Mouse (Mus musculus) hematopoietic stem cell, adult 5-6 weeks (primary cell): Measurements from ENCODE around the gene Zfp664. TPM values are rescaled to one million over a fixed set of nuclear protein-coding genes. Genes with fewer than 3 reads are reported as not detected.

Experiments
- ATAC-seq, 2 experiments: fragments of 125-278 bp in 1 of 2; replicated peaks in 1 of 2; 2 replicates each; pipeline ENCODE4 v1.8.0; 2016 to 2017; ENCODE audit warnings: inconsistent platforms in 2 of 2, mild to moderate bottlenecking in 2 of 2, moderate number of reproducible peaks in 2 of 2, low read depth in 1 of 2, moderate TSS enrichment in 1 of 2; ENCODE audit not compliant: low FRiP score in 2 of 2, poor library complexity in 2 of 2, severe bottlenecking in 2 of 2, insufficient read depth in 1 of 2, low TSS enrichment in 1 of 2
- total RNA-seq: library from RNA; stranded (forward); fragments of 172-1452, 232-1000 nt; gene quantifications from 2 replicates; pipeline ENCODE4 v1.2.3, GENCODE M21; 2017

Zfp664 gene
- 29.1 and 30.4 TPM in 2 replicates for total RNA-seq

- peak; percentile 86 to 92 for ATAC-seq
Measured at GRCm38 (mm10) chr5:124862013-124862866, at the start of gene Zfp664, which contains the start of gene Ccdc92. Zfp664 (plus strand) TSS chr5:124862691. Ccdc92 (minus strand) TSS chr5:124862424.

GRCm38 (mm10) chr5:124814797-124815196, 47.7 kb upstream of the Zfp664 start:
- peak; percentile 7 to 32; a peak in 1 of 4 replicates for ATAC-seq

- no peak for ATAC-seq
Measured at GRCm38 (mm10) chr5:124817050-124817449, 45.4 kb upstream of the Zfp664 start.

- ATAC-seq = no peak
Measured at GRCm38 (mm10) chr5:124822128-124822894, 40.2 kb upstream of the Zfp664 start.

DNA sequence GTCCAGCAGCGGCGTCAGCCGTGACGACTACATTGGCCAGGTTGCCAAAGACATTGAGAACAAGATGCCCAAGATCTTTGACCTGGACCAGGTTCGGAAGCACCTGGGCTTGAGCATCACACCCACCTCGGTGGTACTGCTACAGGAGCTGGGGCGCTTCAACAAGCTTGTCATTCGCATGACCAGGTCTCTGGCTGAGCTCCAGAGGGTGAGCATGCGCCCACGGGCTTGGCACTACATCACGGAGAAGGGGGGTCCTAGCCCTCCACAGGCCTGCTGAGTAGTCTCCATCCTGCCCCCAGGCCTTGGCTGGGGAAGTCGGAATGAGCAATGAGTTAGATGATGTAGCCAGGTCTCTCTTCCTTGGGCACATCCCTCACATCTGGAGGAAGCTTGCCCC, 32.2 kb upstream of the Zfp664 start:
- ATAC-seq = no peak

DNA sequence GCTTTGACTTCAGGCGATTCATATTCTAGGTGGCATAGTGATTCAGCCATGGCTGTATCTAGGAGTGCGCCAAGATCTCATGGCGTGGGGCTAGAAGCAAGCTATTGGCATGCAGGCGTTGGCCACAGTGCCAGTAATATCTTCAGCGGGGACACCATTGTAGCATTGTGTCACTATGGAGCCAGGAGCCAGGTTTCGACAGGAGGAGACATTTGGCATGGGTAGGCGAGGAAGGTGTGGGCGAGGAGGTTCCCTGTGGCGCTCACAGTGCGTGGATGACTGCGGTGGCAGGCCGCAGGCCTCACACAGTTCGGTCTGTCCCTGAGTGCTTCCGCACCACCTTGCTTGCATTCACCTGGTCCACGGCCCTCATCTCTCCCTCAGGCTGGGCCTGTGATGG, 27.3 kb upstream of the Zfp664 start:
- ATAC-seq = no peak

DNA sequence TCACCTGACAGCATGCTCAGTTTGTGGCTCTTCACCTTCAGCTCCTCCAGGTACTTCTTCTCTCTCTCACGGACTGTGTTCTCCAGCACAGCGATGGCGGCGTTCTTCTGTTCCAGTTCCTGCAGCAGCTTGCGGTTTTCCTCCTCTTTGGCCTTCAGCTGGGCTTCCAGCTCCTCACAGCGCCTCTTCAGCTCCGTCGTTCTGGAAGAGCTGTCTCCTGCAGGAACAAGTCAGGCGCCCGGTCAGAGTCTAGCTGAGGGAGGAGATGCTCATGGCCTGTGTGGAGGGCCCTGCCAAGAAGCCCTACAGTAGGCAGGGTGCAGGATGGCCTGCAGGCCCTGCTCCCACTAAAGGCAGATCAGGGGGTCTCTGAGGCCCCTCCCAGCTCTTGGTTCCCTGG, 26.4 kb upstream of the Zfp664 start:
- no peak for ATAC-seq

GRCm38 (mm10) chr5:124836621-124837020, 25.9 kb upstream of the Zfp664 start:
- ATAC-seq = no peak

- no peak for ATAC-seq
Measured at GRCm38 (mm10) chr5:124840202-124840601, 22.3 kb upstream of the Zfp664 start.

- ATAC-seq = no peak
Measured at GRCm38 (mm10) chr5:124840669-124841068, 21.8 kb upstream of the Zfp664 start.

GRCm38 (mm10) chr5:124843386-124843785, 19.1 kb upstream of the Zfp664 start:
- ATAC-seq = no peak

- ATAC-seq = no peak
Measured at GRCm38 (mm10) chr5:124844929-124845328, 17.6 kb upstream of the Zfp664 start.

- no peak for ATAC-seq
Measured at GRCm38 (mm10) chr5:124847014-124847413, 15.5 kb upstream of the Zfp664 start.

GRCm38 (mm10) chr5:124848994-124849393, 13.5 kb upstream of the Zfp664 start:
- no peak for ATAC-seq

DNA sequence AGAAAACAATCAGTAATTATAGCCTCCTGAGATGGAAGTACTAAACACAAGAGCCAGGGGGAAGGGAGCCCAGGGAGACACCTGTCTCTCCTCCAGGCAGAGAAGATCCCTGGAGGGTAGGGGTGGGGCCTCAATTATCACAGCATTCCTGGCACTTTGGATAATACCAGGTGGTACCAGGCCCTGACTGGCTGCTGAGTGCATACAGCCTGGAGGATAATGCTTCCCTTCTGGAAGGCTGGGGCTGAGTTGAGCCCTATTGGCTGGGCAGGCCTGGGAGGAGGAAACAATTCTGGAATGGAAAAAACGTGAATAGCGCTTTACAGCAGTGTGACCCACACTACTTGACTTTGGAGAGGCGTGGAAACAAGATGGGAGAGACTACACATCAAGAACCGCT, 10.9 kb upstream of the Zfp664 start:
- ATAC-seq = no peak

DNA sequence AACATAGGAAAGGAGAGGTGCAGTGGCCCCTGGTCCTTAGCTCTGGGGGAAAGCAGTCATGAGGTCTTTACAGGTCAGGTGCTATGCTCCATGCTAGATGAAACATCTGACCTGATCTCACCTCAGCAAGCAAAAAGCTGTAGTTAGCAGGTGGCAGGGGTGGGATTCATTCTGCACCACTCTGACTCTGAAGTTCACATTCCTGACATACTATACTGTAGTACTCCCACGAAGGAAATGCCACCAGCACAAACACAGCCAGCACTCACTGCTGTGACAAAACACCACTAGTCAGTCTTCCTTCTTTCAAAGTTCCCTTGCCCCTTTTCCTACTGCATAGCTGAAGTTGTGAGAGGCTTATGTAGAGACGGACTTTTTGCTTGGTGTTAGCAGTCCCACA, 10.2 kb upstream of the Zfp664 start:
- no peak for ATAC-seq

GRCm38 (mm10) chr5:124853079-124853478, 9.4 kb upstream of the Zfp664 start:
- no peak for ATAC-seq

- ATAC-seq = no peak
Measured at GRCm38 (mm10) chr5:124854202-124854601, 8.3 kb upstream of the Zfp664 start.
